Mouse (Mus musculus): ENCODE data around the gene Cyp2r1. TPM values are rescaled to one million over a fixed set of nuclear protein-coding genes. Genes with fewer than 3 reads are reported as not detected.
A peak's percentile ranks its signal among the peaks of the same experiment; 100 is the strongest.
"Not testable (repeated sequence)": the region's sequence is repeated elsewhere in the genome, so short reads cannot be mapped to it uniquely, and the experiment has no call there.

The Cyp2r1 gene
- 1 to 10 TPM in 1 of 2 experiments, under 1 TPM in 1; 0.78 to 1.5 TPM for total RNA-seq (2021)
- long read RNA-seq, experiment 1, partial matches to known transcripts, result 0 of 1 reads
- long read RNA-seq, experiment 1, other reads (novel, unspliced or antisense), result 0 of 1 reads
- long read RNA-seq, experiment 2, result 0 reads

DNA sequence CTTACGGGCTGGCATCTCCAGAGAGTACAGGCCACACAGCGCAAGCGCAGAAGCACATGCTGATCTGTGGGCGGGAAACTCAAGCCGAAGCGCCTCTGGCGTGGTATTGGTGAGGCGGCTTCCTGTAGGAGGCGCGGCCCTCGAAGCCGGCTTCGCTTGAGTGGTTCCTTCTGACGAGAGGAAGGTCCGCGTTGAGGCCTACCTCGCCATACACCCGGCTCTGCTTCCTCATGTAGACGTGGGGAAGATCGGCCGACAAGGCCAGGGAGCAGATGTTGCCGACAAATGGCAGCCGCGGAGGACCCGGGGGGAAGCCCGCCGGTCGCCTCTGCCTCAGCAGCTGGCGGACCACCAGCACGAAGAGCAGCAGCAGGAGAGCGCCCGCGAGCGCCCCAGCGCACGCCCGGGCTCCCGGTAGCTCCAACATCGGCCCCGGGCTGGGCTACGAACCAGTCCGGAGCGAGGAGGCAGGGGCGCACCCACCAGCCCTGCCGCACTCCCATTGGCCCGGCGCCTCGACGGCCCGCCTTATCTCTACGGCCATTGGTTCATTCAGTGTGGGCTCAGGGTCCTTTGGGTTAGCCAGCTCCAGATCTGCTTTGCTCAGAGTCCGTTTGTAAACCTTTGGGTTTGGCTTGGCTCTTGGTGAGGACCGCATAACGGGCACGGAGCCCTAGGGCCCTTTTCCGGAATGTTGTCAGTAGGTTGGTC is at the start of gene Cyp2r1:
Cyp2r1 (minus strand) TSS at position 442 of the 711 bp plus-strand sequence.
- peak; percentile 81 to 89 for DNase-seq (ENCODE audit: low spot score in 2 of 2)

GRCm38 (mm10) chr7:114594391-114594790 is 31.6 kb upstream of the Cyp2r1 start:
- not testable (repeated sequence) for DNase-seq (ENCODE audit: low spot score in 2 of 2)

DNA sequence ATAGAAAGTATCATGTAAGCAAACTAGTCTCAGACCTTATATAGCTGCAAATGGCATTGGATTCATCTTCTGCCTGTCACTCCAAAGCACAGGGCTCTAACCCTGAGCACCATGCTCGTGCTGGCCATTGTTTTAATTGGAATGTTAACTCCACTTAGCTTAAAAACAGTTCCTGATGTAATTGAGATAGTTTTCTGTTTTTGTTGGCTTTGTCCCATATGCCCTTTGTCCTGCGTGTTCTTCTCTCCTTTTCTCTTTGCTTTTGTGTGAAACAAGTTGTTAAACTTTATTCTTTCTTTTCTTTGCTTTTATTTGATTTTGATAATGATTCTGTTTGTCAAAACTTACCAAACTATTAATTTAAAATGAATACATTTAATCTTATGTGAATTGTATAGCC is 19.7 kb upstream of the Cyp2r1 start:
- no peak for DNase-seq (ENCODE audit: low spot score in 2 of 2)

GRCm38 (mm10) chr7:114581200-114581599 is 18.4 kb upstream of the Cyp2r1 start:
- DNase-seq (ENCODE audit: low spot score in 2 of 2), result no peak

DNA sequence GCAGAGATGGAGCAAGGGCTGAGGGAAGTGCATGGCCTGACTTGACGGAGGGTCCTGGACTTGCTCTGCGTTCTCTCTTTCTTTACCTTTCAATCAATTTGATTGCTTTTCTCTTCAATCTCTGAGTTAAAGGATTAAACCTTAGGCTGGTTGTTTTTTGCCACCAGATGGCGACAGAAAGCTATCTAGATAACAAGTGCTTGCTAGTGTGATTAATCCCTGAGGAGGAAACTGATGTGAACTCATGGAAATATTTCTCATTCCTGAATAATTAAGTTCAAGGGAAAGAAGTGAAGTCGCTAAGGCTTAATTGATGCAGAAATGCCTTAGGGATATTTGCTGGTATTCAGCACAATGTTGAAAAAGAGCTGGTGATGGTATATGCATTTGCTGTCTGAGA is 17.7 kb upstream of the Cyp2r1 start:
- DNase-seq (ENCODE audit: low spot score in 2 of 2), result peak in 1 of 2 experiments; percentile 39

GRCm38 (mm10) chr7:114577665-114578064 is 14.9 kb upstream of the Cyp2r1 start:
- DNase-seq (ENCODE audit: low spot score in 2 of 2), result no peak

DNA sequence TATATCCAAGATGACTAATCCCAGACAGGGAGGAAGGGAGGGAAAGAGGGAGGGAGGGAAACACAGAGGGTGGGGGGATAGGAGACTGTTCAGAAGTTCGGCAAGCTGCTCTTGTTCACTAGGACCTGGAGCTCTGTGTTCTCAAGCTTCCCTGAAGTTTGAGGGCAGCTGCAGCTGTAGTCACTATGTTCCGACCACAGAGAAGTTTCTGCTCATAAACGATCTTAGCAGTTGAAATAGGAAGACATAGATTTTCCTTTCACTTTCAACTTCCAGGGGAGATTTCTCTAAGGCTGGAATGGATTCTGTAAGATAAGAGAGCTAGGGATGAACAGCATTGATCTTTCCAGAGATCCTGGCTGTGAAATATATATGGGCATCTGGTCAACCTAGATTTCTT is 14.2 kb upstream of the Cyp2r1 start:
- no peak for DNase-seq (ENCODE audit: low spot score in 2 of 2)

GRCm38 (mm10) chr7:114573866-114574265 is 11.1 kb upstream of the Cyp2r1 start:
- not testable (repeated sequence) for DNase-seq (ENCODE audit: low spot score in 2 of 2)

DNA sequence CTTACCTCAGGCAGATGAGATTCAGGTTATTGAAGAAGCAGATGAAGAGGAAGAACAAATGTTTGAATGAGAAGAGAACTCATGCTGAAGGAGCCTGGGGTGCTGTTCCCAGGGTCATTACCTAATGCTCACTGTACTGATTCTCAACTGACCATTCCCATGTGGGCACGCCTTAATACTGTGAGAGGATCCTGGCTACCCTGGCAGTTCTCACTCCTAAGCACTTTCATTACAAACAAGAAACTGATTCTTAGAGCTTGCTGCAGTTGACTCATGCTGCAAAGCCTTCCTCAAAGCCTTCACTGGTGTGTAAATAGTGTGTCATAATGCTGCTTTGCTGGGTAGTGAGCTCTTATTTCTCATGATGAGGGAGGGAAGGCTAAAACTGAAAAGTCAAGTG is 26.6 kb downstream of the Cyp2r1 start:
- DNase-seq (ENCODE audit: low spot score in 2 of 2), result no peak

DNA sequence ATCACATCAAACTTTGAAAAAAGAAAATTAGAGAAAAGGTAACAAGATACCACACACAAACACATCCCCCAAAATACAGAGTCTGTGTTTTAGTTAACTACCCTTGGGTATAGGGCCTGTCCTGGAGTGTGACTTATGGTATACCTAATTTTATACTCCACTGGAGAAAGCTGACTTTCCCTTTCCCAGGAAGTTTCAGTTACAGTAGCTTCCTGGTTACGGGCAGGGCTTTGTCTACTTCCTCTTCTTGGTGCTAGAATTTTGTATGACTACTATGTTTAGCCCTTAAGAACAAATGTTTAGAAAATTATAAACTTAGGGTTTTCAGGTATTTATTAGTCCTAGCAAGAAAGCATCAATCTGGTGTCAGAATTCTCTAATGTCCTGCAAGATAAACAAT is 36.5 kb downstream of the Cyp2r1 start:
- no peak for DNase-seq (ENCODE audit: low spot score in 2 of 2)

GRCm38 (mm10) chr7:114520122-114520521 is 42.6 kb downstream of the Cyp2r1 start:
- DNase-seq (ENCODE audit: low spot score in 2 of 2), result no peak

GRCm38 (mm10) chr7:114508879-114509278 is 53.9 kb downstream of the Cyp2r1 start:
- DNase-seq (ENCODE audit: low spot score in 2 of 2), result no peak

Other genes with a start within 250 kb of the Cyp2r1 start
- 1 to 10 TPM; 8.5 to 9.7 TPM for gene Pde3b, start 147.7 kb downstream of the Cyp2r1 start, total RNA-seq (2021)
- not detected for gene Calca, start 73.4 kb upstream of the Cyp2r1 start, total RNA-seq (2021)
- gene Calcb, start 155.7 kb upstream of the Cyp2r1 start, total RNA-seq (2021), result not detected
- gene Insc, start 180.7 kb upstream of the Cyp2r1 start, total RNA-seq (2021), result 1 to 10 TPM; 5.8 to 8.6 TPM